Mouse (Mus musculus): ENCODE data around the gene Stk24.

GRCm38 (mm10) chr14:121285379-121286120 is 94.3 kb downstream of the Stk24 start:
- peak in 2 of 3 experiments; percentile 21 to 24; a peak in 3 of 6 replicates for TF ChIP-seq CTCF (IDR thresholded peaks at IDR 0.05 in 2 of 3, conservative IDR thresholded peaks at IDR 0.05 in 1 of 3; ENCODE audit: control insufficient read depth in 1 of 3, insufficient read depth in 1 of 3, low read depth in 2 of 3, low read length in 3 of 3, poor library complexity in 1 of 3, severe bottlenecking in 1 of 3)
- no peak for TF ChIP-seq POLR2A (IDR thresholded peaks at IDR 0.05; ENCODE audit: control insufficient read depth in 1 of 2, insufficient read depth in 1 of 2, low read depth in 1 of 2, low read length in 2 of 2, poor library complexity in 1 of 2)
- TF ChIP-seq MAFK (IDR thresholded peaks at IDR 0.05; ENCODE audit: borderline replicate concordance, low read depth, low read length): no peak
- no peak for TF ChIP-seq TCF12 (IDR thresholded peaks at IDR 0.05; ENCODE audit: low read depth, low read length)
- no peak for TF ChIP-seq ZC3H11A (IDR thresholded peaks at IDR 0.05; ENCODE audit: low read depth, low read length)
- no peak for TF ChIP-seq BHLHE40 (IDR thresholded peaks at IDR 0.05; ENCODE audit: borderline replicate concordance, low read depth, low read length)
- no peak for TF ChIP-seq CHD2 (IDR thresholded peaks at IDR 0.05; ENCODE audit: low read length)
- no peak for TF ChIP-seq MXI1 (IDR thresholded peaks at IDR 0.05; ENCODE audit: low read depth, low read length)
